Mouse (Mus musculus): ENCODE results near the gene Slc8a2. TPM values are rescaled to one million over a fixed set of nuclear protein-coding genes. Genes with fewer than 3 reads are reported as not detected.

Gene Slc8a2
- polyA plus RNA-seq, 1 experiment from 2014 or later, result 0.35 TPM

- WGBS, result 65% methylated on average over 9 of the region's 9 CpGs
These were observed 20.8 kb downstream of the Slc8a2 start for GRCm38 (mm10) chr7:16150191-16151145.

DNA sequence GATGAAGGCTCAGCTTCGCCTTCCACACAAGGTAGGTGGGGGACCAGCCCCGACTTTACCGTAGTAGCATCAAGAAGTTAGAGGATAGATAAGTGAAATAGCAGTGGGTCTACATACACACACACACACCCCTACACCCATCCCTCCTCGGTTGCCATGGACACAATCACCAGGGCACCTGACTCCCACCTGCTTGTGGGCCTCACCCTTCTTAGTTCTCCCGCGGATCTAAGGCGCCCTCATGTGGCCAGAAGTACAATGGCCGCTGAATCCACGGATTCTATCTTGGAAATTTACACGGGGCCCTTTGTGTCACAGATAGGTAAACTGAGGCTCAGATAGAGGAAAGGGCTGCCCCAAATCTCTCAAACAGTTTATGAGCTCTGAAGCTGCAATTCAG lies 23.9 kb downstream of the Slc8a2 start:
- WGBS, result 18% methylated on average over 10 of the region's 10 CpGs
- H3K36me3 ChIP-seq (ENCODE audit: control insufficient read depth, insufficient read depth, low read length), result no peaks in the 10 kb centered on the region
- H3K9ac ChIP-seq (replicated peaks; ENCODE audit: low read depth, low read length), result no peak overlapping the region
- H3K4me1 ChIP-seq (ENCODE audit: control insufficient read depth, insufficient read depth, low read length), result no peaks in the 10 kb centered on the region
- no peak overlapping the region for H3K27ac ChIP-seq (ENCODE audit: low read length)
- no peaks in the 10 kb centered on the region for H3K9me3 ChIP-seq (ENCODE audit: control insufficient read depth, low read depth, low read length)
- no peak overlapping the region for H3K4me2 ChIP-seq (replicated peaks; ENCODE audit: low read depth, low read length)
- peak; percentile 79; the same call in 1 of the 2 replicates for ATAC-seq (ENCODE audit: insufficient number of reproducible peaks, insufficient read depth, low FRiP score, low read depth)
- peaks cover 4% of the 10 kb centered on the region; the same call in 1 of the 2 replicates for H3K27me3 ChIP-seq (ENCODE audit: control insufficient read depth, insufficient read depth, low read length)
- no peak overlapping the region for H3K4me3 ChIP-seq (ENCODE audit: low read depth, low read length)

More at GRCm38 (mm10) chr7:16150191-16151145, 20.8 kb downstream of the Slc8a2 start:
- Histone ChIP-seq H3K27me3 (ENCODE audit: control insufficient read depth, insufficient read depth, low read length) (no peaks in the 10 kb centered on the region), H3K27ac (ENCODE audit: low read length) (no peak overlapping the region), H3K4me1 (ENCODE audit: control insufficient read depth, insufficient read depth, low read length) (no peaks in the 10 kb centered on the region), H3K4me3 (ENCODE audit: low read depth, low read length) (no peak overlapping the region), H3K36me3 (ENCODE audit: control insufficient read depth, insufficient read depth, low read length) (no peaks in the 10 kb centered on the region), H3K9me3 (ENCODE audit: control insufficient read depth, low read depth, low read length) (no peaks in the 10 kb centered on the region), H3K9ac (replicated peaks; ENCODE audit: low read depth, low read length) (no peak overlapping the region), H3K4me2 (replicated peaks; ENCODE audit: low read depth, low read length) (no peak overlapping the region)
- ATAC-seq (ENCODE audit: insufficient number of reproducible peaks, insufficient read depth, low FRiP score, low read depth), result no peak

DNA sequence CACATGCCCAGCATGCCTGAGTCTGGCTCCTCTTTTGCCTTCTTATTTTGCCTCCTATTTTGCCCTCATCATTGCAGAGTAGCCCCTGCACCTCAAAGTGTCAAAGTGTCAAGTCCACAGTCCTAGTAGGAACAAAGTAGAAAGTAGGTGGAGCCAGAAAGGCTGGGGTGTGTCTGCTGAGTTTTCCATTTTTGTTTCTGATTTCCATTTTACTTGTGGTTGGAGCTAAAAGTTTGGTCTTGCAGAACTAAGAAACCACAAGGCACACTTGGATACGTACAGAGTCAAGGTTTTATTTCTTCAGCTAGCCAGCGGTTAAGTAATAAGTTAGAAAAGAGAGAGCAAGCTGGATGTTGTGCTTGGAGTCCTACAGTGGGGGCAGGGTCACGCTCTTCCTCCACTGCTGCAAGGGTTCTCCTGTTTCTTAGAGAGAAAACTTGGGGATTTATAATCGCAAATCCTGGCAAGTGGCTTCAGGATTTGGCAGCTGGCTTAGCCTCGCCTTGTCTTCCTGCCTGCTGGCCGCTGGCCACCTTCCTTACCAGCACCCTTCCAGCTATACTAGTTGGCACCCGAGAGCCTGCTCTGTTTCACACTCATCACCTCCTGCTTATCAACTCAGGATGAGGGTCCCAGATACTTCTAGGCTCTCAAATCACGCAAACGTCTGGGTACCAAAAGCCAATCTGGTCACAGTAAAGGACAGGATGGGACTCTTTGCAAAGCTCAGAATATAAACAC lies 25.7 kb downstream of the Slc8a2 start:
- Histone ChIP-seq H3K9ac (replicated peaks; ENCODE audit: low read depth, low read length) (no peak overlapping the region), H3K4me3 (ENCODE audit: low read depth, low read length) (no peak overlapping the region), H3K4me2 (replicated peaks; ENCODE audit: low read depth, low read length) (no peak overlapping the region), H3K4me1 (ENCODE audit: control insufficient read depth, insufficient read depth, low read length) (no peaks in the 10 kb centered on the region), H3K9me3 (ENCODE audit: control insufficient read depth, low read depth, low read length) (no peaks in the 10 kb centered on the region), H3K27ac (ENCODE audit: low read length) (no peak overlapping the region), H3K27me3 (ENCODE audit: control insufficient read depth, insufficient read depth, low read length) (peaks cover 4% of the 10 kb centered on the region; the same call in 1 of the 2 replicates), H3K36me3 (ENCODE audit: control insufficient read depth, insufficient read depth, low read length) (no peaks in the 10 kb centered on the region)
- ATAC-seq (ENCODE audit: insufficient number of reproducible peaks, insufficient read depth, low FRiP score, low read depth), result no peak
- WGBS, result 70% methylated on average over 9 of the region's 9 CpGs

- 67% methylated on average over 8 of the region's 8 CpGs for WGBS
- Histone ChIP-seq H3K4me2 (replicated peaks; ENCODE audit: low read depth, low read length) (no peak overlapping the region), H3K36me3 (ENCODE audit: control insufficient read depth, insufficient read depth, low read length) (no peaks in the 10 kb centered on the region), H3K27me3 (ENCODE audit: control insufficient read depth, insufficient read depth, low read length) (peaks cover 4% of the 10 kb centered on the region; the same call in 1 of the 2 replicates), H3K9me3 (ENCODE audit: control insufficient read depth, low read depth, low read length) (peaks cover 1% of the 10 kb centered on the region; the same call in 1 of the 2 replicates), H3K4me1 (ENCODE audit: control insufficient read depth, insufficient read depth, low read length) (no peaks in the 10 kb centered on the region), H3K4me3 (ENCODE audit: low read depth, low read length) (no peak overlapping the region), H3K9ac (replicated peaks; ENCODE audit: low read depth, low read length) (no peak overlapping the region), H3K27ac (ENCODE audit: low read length) (no peak overlapping the region)
- no peak for ATAC-seq (ENCODE audit: insufficient number of reproducible peaks, insufficient read depth, low FRiP score, low read depth)
These were observed 26.6 kb downstream of the Slc8a2 start for GRCm38 (mm10) chr7:16156105-16156714.

- no peaks in the 10 kb centered on the region for H3K36me3 ChIP-seq (ENCODE audit: control insufficient read depth, insufficient read depth, low read length)
- peaks cover 4% of the 10 kb centered on the region; the same call in 1 of the 2 replicates for H3K27me3 ChIP-seq (ENCODE audit: control insufficient read depth, insufficient read depth, low read length)
- H3K9me3 ChIP-seq (ENCODE audit: control insufficient read depth, low read depth, low read length), result peaks cover 3% of the 10 kb centered on the region; the same call in 1 of the 2 replicates
- peak overlapping the region; percentile 29; the same call in 1 of the 2 replicates for H3K4me2 ChIP-seq (replicated peaks; ENCODE audit: low read depth, low read length)
- no peak overlapping the region for H3K9ac ChIP-seq (replicated peaks; ENCODE audit: low read depth, low read length)
- no peak overlapping the region for H3K4me3 ChIP-seq (ENCODE audit: low read depth, low read length)
- H3K27ac ChIP-seq (ENCODE audit: low read length), result no peak overlapping the region
- ATAC-seq (ENCODE audit: insufficient number of reproducible peaks, insufficient read depth, low FRiP score, low read depth), result no peak
- 10% methylated on average over 39 of the region's 39 CpGs for WGBS
- H3K4me1 ChIP-seq (ENCODE audit: control insufficient read depth, insufficient read depth, low read length), result no peaks in the 10 kb centered on the region
These were observed 29.1 kb downstream of the Slc8a2 start for GRCm38 (mm10) chr7:16158735-16159134.

- Histone ChIP-seq H3K4me1 (ENCODE audit: control insufficient read depth, insufficient read depth, low read length) (no peaks in the 10 kb centered on the region), H3K27me3 (ENCODE audit: control insufficient read depth, insufficient read depth, low read length) (peaks cover 4% of the 10 kb centered on the region; the same call in 1 of the 2 replicates), H3K4me3 (ENCODE audit: low read depth, low read length) (no peak overlapping the region), H3K9ac (replicated peaks; ENCODE audit: low read depth, low read length) (no peak overlapping the region), H3K4me2 (replicated peaks; ENCODE audit: low read depth, low read length) (no peak overlapping the region), H3K36me3 (ENCODE audit: control insufficient read depth, insufficient read depth, low read length) (no peaks in the 10 kb centered on the region), H3K9me3 (ENCODE audit: control insufficient read depth, low read depth, low read length) (peaks cover 3% of the 10 kb centered on the region; the same call in 1 of the 2 replicates), H3K27ac (ENCODE audit: low read length) (no peak overlapping the region)
- no peak for ATAC-seq (ENCODE audit: insufficient number of reproducible peaks, insufficient read depth, low FRiP score, low read depth)
- 55% methylated on average over 3 of the region's 3 CpGs for WGBS
These were observed 31.1 kb downstream of the Slc8a2 start for GRCm38 (mm10) chr7:16160702-16161101.

DNA sequence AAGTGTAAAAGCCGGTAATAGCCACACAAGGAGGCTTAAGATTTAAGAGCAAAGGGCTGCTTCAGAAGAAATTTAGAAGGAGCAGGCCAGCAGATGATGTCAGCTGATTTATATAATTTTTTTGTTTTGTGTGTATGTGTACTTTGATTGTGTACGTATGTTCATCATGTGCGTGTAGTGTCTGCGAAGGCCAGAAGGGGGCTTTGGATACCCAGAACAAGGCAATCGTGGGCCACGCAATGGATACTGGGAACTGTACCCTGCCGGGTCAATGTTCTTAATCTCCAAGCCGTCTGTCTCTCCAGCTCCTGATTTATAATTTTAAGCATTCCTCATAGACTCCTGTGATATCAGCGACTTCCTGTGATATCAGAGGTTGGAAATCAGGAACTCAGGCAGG lies 31.7 kb downstream of the Slc8a2 start:
- peaks cover 3% of the 10 kb centered on the region; the same call in 1 of the 2 replicates for H3K9me3 ChIP-seq (ENCODE audit: control insufficient read depth, low read depth, low read length)
- H3K4me2 ChIP-seq (replicated peaks; ENCODE audit: low read depth, low read length), result no peak overlapping the region
- H3K27me3 ChIP-seq (ENCODE audit: control insufficient read depth, insufficient read depth, low read length), result peaks cover 4% of the 10 kb centered on the region; the same call in 1 of the 2 replicates
- H3K9ac ChIP-seq (replicated peaks; ENCODE audit: low read depth, low read length), result no peak overlapping the region
- no peaks in the 10 kb centered on the region for H3K36me3 ChIP-seq (ENCODE audit: control insufficient read depth, insufficient read depth, low read length)
- 88% methylated on average over 9 of the region's 9 CpGs for WGBS
- no peaks in the 10 kb centered on the region for H3K4me1 ChIP-seq (ENCODE audit: control insufficient read depth, insufficient read depth, low read length)
- no peak overlapping the region for H3K27ac ChIP-seq (ENCODE audit: low read length)
- H3K4me3 ChIP-seq (ENCODE audit: low read depth, low read length), result no peak overlapping the region
- no peak for ATAC-seq (ENCODE audit: insufficient number of reproducible peaks, insufficient read depth, low FRiP score, low read depth)

DNA sequence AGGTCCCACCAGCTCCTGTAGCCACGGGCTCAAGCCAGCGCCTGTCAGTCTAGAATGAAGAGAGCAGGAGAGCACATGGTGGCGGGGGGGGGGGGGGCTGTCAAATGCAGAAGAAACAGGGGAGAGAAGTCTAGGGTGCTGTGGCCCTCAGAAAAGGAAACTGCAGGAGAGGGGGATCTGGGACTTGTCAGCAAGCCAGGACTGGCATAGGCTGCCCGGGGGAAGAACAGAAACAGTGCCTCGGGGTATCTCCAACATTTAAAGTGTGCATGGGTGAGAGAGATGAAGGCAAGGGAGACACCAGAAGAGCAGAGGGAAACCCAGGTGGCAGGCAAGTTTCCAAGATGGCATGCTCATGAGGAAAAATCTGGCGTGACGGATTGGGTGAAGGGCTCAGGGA lies 32.4 kb downstream of the Slc8a2 start:
- Histone ChIP-seq H3K27ac (ENCODE audit: low read length) (no peak overlapping the region), H3K4me1 (ENCODE audit: control insufficient read depth, insufficient read depth, low read length) (no peaks in the 10 kb centered on the region), H3K4me2 (replicated peaks; ENCODE audit: low read depth, low read length) (no peak overlapping the region), H3K4me3 (ENCODE audit: low read depth, low read length) (no peak overlapping the region), H3K9ac (replicated peaks; ENCODE audit: low read depth, low read length) (no peak overlapping the region), H3K36me3 (ENCODE audit: control insufficient read depth, insufficient read depth, low read length) (no peaks in the 10 kb centered on the region), H3K9me3 (ENCODE audit: control insufficient read depth, low read depth, low read length) (peaks cover 3% of the 10 kb centered on the region; the same call in 1 of the 2 replicates), H3K27me3 (ENCODE audit: control insufficient read depth, insufficient read depth, low read length) (peaks cover 4% of the 10 kb centered on the region; the same call in 1 of the 2 replicates)
- WGBS, result 78% methylated on average over 7 of the region's 7 CpGs
- ATAC-seq (ENCODE audit: insufficient number of reproducible peaks, insufficient read depth, low FRiP score, low read depth), result no peak
